Mouse (Mus musculus) thymus, adult 2 months (tissue): ENCODE measurements around the gene Parp11.

Experiments used
- CTCF ChIP-seq: fragments of 200-500 bp; IDR thresholded peaks from 2 replicates; pipeline ENCODE4 v1.5.1; 2012; ENCODE audit warnings: mild to moderate bottlenecking, control low read depth, low read length, moderate library complexity, borderline replicate concordance; ENCODE audit not compliant: control insufficient read depth, poor library complexity, insufficient read depth; ENCODE audit errors: extremely low read depth
- POLR2A ChIP-seq: fragments of 200-500 bp; IDR thresholded peaks from 2 replicates; pipeline ENCODE4 v1.6.1; 2012; ENCODE audit warnings: mild to moderate bottlenecking, low read length, control low read depth, moderate library complexity; ENCODE audit not compliant: control insufficient read depth, poor library complexity, insufficient read depth; ENCODE audit errors: extremely low read depth

GRCm38 (mm10) chr6:127539659-127540058 lies 93.0 kb downstream of the Parp11 start:
- TF ChIP-seq CTCF (no peak), POLR2A (no peak)
